ENCODE assay signal across 31 mouse cellular contexts in the genomic region with DNA sequence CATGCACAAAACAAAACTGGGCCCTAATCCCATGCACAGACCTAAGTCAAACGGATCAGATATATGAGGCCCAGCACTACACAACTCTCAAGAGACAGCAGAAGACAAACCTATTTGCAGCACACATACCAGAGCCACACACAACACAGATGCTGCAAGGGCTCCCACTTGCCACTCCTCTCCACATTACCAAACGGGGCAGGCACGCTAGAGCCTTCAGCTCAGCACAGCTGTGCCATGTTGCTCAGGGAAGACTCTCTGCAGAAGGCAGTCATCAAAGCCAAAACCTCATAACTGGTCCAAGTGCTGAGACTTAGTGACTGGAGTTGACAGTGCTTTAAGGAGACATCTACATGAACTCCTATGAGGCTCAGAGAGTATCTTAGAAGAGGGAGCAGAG.
DNase-seq lines count a peak whose midpoint lies in the region; ATAC-seq and TF ChIP-seq lines count a peak whose summit lies in the region.
"Had no signal": no experiment of that assay in that cellular context is flagged by ENCODE, and none has a peak within 500 bp of the region (broad histone marks: within the 10 kb centered on the region; RNA-seq: fewer than 3 reads in every experiment).

No protein-coding gene starts in this region.

- peaks cover 5% of the 10 kb centered on the region for H3K4me1 ChIP-seq in thymus, adult 2 months (replicated peaks; ENCODE audit: control insufficient read depth, insufficient read depth, low read length)
- peaks cover 61% of the 10 kb centered on the region for H3K4me1 ChIP-seq in bone marrow macrophage, adult 2 months (ENCODE audit: control insufficient read depth, insufficient read depth, low read length)
- H3K4me1 ChIP-seq in lung, postnatal 0 days (ENCODE audit: insufficient read depth, low read depth, low read length) = no peaks in the 10 kb centered on the region
- H3K4me1 ChIP-seq: liver, embryonic 12.5 days; stomach, embryonic 15.5 days had no signal

- H3K27me3 ChIP-seq in thymus, adult 2 months (ENCODE audit: control insufficient read depth, insufficient read depth, low read length) = no peaks in the 10 kb centered on the region
- H3K27me3 ChIP-seq in lung, postnatal 0 days (replicated peaks; ENCODE audit: insufficient read depth, low read length) = no peaks in the 10 kb centered on the region
- H3K27me3 ChIP-seq: embryonic facial prominence, embryonic 12.5 days; forebrain, embryonic 15.5 days; hindbrain, embryonic 13.5 days; limb, embryonic 13.5 days; liver, embryonic 12.5 days; neural tube, embryonic 15.5 days; Patski; stomach, embryonic 15.5 days had no signal

- WGBS in thymus, adult 2 months = 82% methylated on average over 3 of the region's 3 CpGs
- WGBS in lung, postnatal 0 days = 62% methylated on average over 3 of the region's 3 CpGs

- TF ChIP-seq EP300 in lung, postnatal 0 days (IDR thresholded peaks at IDR 0.05) = no peak

- no peaks in the 10 kb centered on the region for H3K36me3 ChIP-seq in thymus, adult 2 months (ENCODE audit: control insufficient read depth, insufficient read depth, low read length)
- no peaks in the 10 kb centered on the region for H3K36me3 ChIP-seq in lung, postnatal 0 days (ENCODE audit: insufficient read depth, low read length)
- H3K36me3 ChIP-seq: embryonic facial prominence, embryonic 12.5 days; forebrain, embryonic 15.5 days; liver, embryonic 12.5 days; neural tube, embryonic 15.5 days; stomach, embryonic 15.5 days had no signal

- H3K27ac ChIP-seq in thymus, adult 2 months (ENCODE audit: control insufficient read depth, insufficient read depth, low read length) = no peak overlapping the region
- peak overlapping the region; percentile 79 for H3K27ac ChIP-seq in bone marrow macrophage, adult 2 months (ENCODE audit: insufficient read depth, low read depth, low read length)
- no peak overlapping the region for H3K27ac ChIP-seq in lung, postnatal 0 days (ENCODE audit: low read length)
- H3K27ac ChIP-seq: embryonic facial prominence, embryonic 12.5 days; forebrain, embryonic 10.5 days; forebrain, embryonic 15.5 days; hindbrain, embryonic 13.5 days; kidney, postnatal 0 days; limb, embryonic 13.5 days; liver, embryonic 12.5 days; neural tube, embryonic 15.5 days; stomach, embryonic 15.5 days had no signal

- H3K9ac ChIP-seq in lung, postnatal 0 days (replicated peaks; ENCODE audit: low read depth) = no peak overlapping the region
- H3K9ac ChIP-seq: embryonic facial prominence, embryonic 12.5 days; forebrain, embryonic 15.5 days; hindbrain, embryonic 13.5 days; limb, embryonic 13.5 days; liver, embryonic 12.5 days; liver, postnatal 0 days; neural tube, embryonic 15.5 days; stomach, embryonic 15.5 days had no signal

- no peak overlapping the region for H3K4me3 ChIP-seq in thymus, adult 2 months (ENCODE audit: control insufficient read depth, insufficient read depth, low read length)
- no peak overlapping the region for H3K4me3 ChIP-seq in bone marrow macrophage, adult 2 months (ENCODE audit: insufficient read depth, low read length)
- H3K4me3 ChIP-seq in lung, postnatal 0 days (ENCODE audit: low read depth, low read length) = no peak overlapping the region
- H3K4me3 ChIP-seq: embryonic facial prominence, embryonic 12.5 days; forebrain, embryonic 10.5 days; forebrain, embryonic 15.5 days; hindbrain, embryonic 13.5 days; limb, embryonic 13.5 days; liver, embryonic 12.5 days; neural tube, embryonic 15.5 days; stomach, embryonic 15.5 days had no signal

- no peak for TF ChIP-seq CTCF in thymus, adult 2 months (IDR thresholded peaks at IDR 0.05; ENCODE audit: borderline replicate concordance, control insufficient read depth, extremely low read depth, insufficient read depth, low read length, poor library complexity)
- no peak for TF ChIP-seq CTCF in bone marrow macrophage, adult 2 months (IDR thresholded peaks at IDR 0.05; ENCODE audit: low read depth, low read length)
- no peak for TF ChIP-seq CTCF in lung, postnatal 0 days (IDR thresholded peaks at IDR 0.05)

- peak; percentile 29; the same call in 1 of the 2 replicates for ATAC-seq in frontal cortex, adult (ENCODE audit: low TSS enrichment)
- 0 out of 2 replicates have a peak, but pooled peaks have one; percentile 15 for ATAC-seq in megakaryocyte progenitor cell, adult 5-6 weeks (replicated peaks; ENCODE audit: poor library complexity)
- ATAC-seq in lung, postnatal 0 days = no peak
- ATAC-seq: forebrain, embryonic 15.5 days; intestine, embryonic 16.5 days; liver, embryonic 12.5 days; liver, postnatal 0 days; Patski had no signal

- DNase-seq in frontal cortex, postnatal 25 days (ENCODE audit: low spot score in 2 of 2) = no peak
- DNase-seq in thymus, adult 2 months = peak; percentile 4
- DNase-seq in thymus, postnatal 10 days (ENCODE audit: low spot score in 2 of 2) = no peak
- DNase-seq in lung, postnatal 0 days (ENCODE audit: low spot score) = no peak
- DNase-seq: adrenal gland, postnatal 14 days; cerebellum, adult 2 months; cerebellum, postnatal 14 days; gastrocnemius, postnatal 10 days; heart, adult 18-20 months; heart, postnatal 36 days; kidney, adult 8-10 months; liver, postnatal 0 days; lung, postnatal 4 days; midbrain, embryonic 14.5 days; retina, postnatal 1 day; right cerebral cortex, postnatal 14 days had no signal

- H3K9me3 ChIP-seq in lung, postnatal 0 days (ENCODE audit: low read length) = no peaks in the 10 kb centered on the region
- H3K9me3 ChIP-seq: forebrain, embryonic 10.5 days; forebrain, embryonic 15.5 days; hindbrain, embryonic 13.5 days; liver, embryonic 12.5 days; neural tube, embryonic 15.5 days; stomach, embryonic 15.5 days had no signal

- no peak overlapping the region for H3K4me2 ChIP-seq in lung, postnatal 0 days (replicated peaks; ENCODE audit: low read depth, low read length)
- H3K4me2 ChIP-seq: embryonic facial prominence, embryonic 12.5 days; forebrain, embryonic 15.5 days; heart, embryonic 11.5 days; hindbrain, embryonic 13.5 days; limb, embryonic 13.5 days; liver, embryonic 12.5 days; neural tube, embryonic 15.5 days; stomach, embryonic 15.5 days had no signal

- no peak for TF ChIP-seq POLR2A in thymus, adult 2 months (IDR thresholded peaks at IDR 0.05; ENCODE audit: control insufficient read depth, extremely low read depth, insufficient read depth, low read length, poor library complexity)
- no peak for TF ChIP-seq POLR2A in bone marrow macrophage, adult 2 months (IDR thresholded peaks at IDR 0.05; ENCODE audit: borderline replicate concordance, low read depth, low read length)
